Mouse (Mus musculus): Measurements from ENCODE around the gene Szt2. TPM values are rescaled to one million over a fixed set of nuclear protein-coding genes. Genes with fewer than 3 reads are reported as not detected.
A peak's percentile ranks its signal among the peaks of the same experiment; 100 is the strongest.

The Szt2 gene
- polyA plus RNA-seq (2015; fragmentation: Nextera tagmentation; extraction: Ambion mirVana) = 4.5 and 4.7 TPM in 2 replicates

- Histone ChIP-seq H3K27ac (ENCODE audit: low read length) (peak within 1 kb of the TSS; percentile 67), H3K9me3 (ENCODE audit: control insufficient read depth, low read length) (no peaks in the 10 kb centered on the region), H3K4me3 (ENCODE audit: low read length) (peak within 1 kb of the TSS; percentile 90), H3K4me2 (ENCODE audit: low read depth, low read length) (peak within 1 kb of the TSS; percentile 68), H3K4me1 (ENCODE audit: control insufficient read depth, insufficient read depth, low read length) (peaks cover 15% of the 10 kb centered on the region), H3K36me3 (ENCODE audit: control insufficient read depth, insufficient read depth, low read length) (peaks cover 11% of the 10 kb centered on the region), H3K27me3 (replicated peaks; ENCODE audit: control insufficient read depth, insufficient read depth, low read length) (no peaks in the 10 kb centered on the region), H3K9ac (ENCODE audit: low read depth, low read length) (peak within 1 kb of the TSS; percentile 91)
- peak; percentile 98 for ATAC-seq
- under 1% methylated on average over 53 of the region's 53 CpGs for WGBS
Measured at GRCm38 (mm10) chr4:118409142-118409900, at the start of gene Szt2, which contains the start of gene Med8. Gene Szt2 (minus strand): TSS chr4:118409273. Gene Med8 (plus strand): TSS chr4:118409337.

GRCm38 (mm10) chr4:118457345-118457975, 48.4 kb upstream of the Szt2 start, which contains the start of gene Mpl:
Gene Mpl (minus strand): TSS chr4:118457513.
- Histone ChIP-seq H3K36me3 (ENCODE audit: control insufficient read depth, insufficient read depth, low read length) (no peaks in the 10 kb centered on the region), H3K9me3 (ENCODE audit: control insufficient read depth, low read length) (no peaks in the 10 kb centered on the region), H3K4me2 (ENCODE audit: low read depth, low read length) (no peak within 1 kb of the TSS), H3K27ac (ENCODE audit: low read length) (no peak within 1 kb of the TSS), H3K4me3 (ENCODE audit: low read length) (no peak within 1 kb of the TSS), H3K4me1 (ENCODE audit: control insufficient read depth, insufficient read depth, low read length) (no peaks in the 10 kb centered on the region), H3K27me3 (replicated peaks; ENCODE audit: control insufficient read depth, insufficient read depth, low read length) (no peaks in the 10 kb centered on the region), H3K9ac (ENCODE audit: low read depth, low read length) (no peak within 1 kb of the TSS)
- no peak for ATAC-seq
- 62% methylated on average over 9 of the region's 9 CpGs for WGBS

GRCm38 (mm10) chr4:118446415-118447153, 37.5 kb upstream of the Szt2 start:
- Histone ChIP-seq H3K9ac (ENCODE audit: low read depth, low read length) (peak overlapping the region; percentile 66), H3K27ac (ENCODE audit: low read length) (no peak overlapping the region), H3K27me3 (replicated peaks; ENCODE audit: control insufficient read depth, insufficient read depth, low read length) (no peaks in the 10 kb centered on the region), H3K9me3 (ENCODE audit: control insufficient read depth, low read length) (no peaks in the 10 kb centered on the region), H3K36me3 (ENCODE audit: control insufficient read depth, insufficient read depth, low read length) (no peaks in the 10 kb centered on the region), H3K4me2 (ENCODE audit: low read depth, low read length) (peak overlapping the region; percentile 80), H3K4me3 (ENCODE audit: low read length) (peak overlapping the region; percentile 48), H3K4me1 (ENCODE audit: control insufficient read depth, insufficient read depth, low read length) (peaks cover 10% of the 10 kb centered on the region; the same call in 1 of the 2 replicates)
- 25% methylated on average over 24 of the region's 24 CpGs for WGBS
- peak; percentile 54 for ATAC-seq

- WGBS = 24% methylated on average over 18 of the region's 18 CpGs
- H3K36me3 ChIP-seq (ENCODE audit: control insufficient read depth, insufficient read depth, low read length) = no peaks in the 10 kb centered on the region
- H3K27ac ChIP-seq (ENCODE audit: low read length) = no peak overlapping the region
- H3K27me3 ChIP-seq (replicated peaks; ENCODE audit: control insufficient read depth, insufficient read depth, low read length) = no peaks in the 10 kb centered on the region
- peak; percentile 85 for ATAC-seq
- peak overlapping the region; percentile 66 for H3K9ac ChIP-seq (ENCODE audit: low read depth, low read length)
- peaks cover 10% of the 10 kb centered on the region; the same call in 1 of the 2 replicates for H3K4me1 ChIP-seq (ENCODE audit: control insufficient read depth, insufficient read depth, low read length)
- H3K9me3 ChIP-seq (ENCODE audit: control insufficient read depth, low read length) = no peaks in the 10 kb centered on the region
- H3K4me3 ChIP-seq (ENCODE audit: low read length) = peak overlapping the region; percentile 48
- peak overlapping the region; percentile 80 for H3K4me2 ChIP-seq (ENCODE audit: low read depth, low read length)
Measured at GRCm38 (mm10) chr4:118445781-118446414, 36.8 kb upstream of the Szt2 start.

DNA sequence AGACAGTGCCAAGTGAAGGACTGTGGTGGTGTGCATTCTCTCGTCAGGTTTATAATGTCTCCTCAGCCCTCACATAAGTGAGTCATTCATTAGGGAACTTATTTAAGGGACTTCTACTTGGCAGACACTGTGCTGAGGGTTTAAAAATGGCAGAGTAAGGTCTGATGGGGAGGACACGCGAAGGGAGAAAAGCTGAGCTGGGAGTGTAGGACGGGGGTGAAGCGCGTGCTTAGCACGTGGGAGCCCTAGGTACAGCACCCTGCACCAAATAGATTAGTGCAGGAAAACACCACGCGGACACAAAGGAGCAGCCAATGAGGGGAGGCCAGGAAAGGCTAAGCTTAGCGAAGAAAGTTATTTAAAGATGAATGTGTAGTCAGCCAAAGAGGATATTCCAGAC, 36.0 kb upstream of the Szt2 start:
- Histone ChIP-seq H3K36me3 (ENCODE audit: control insufficient read depth, insufficient read depth, low read length) (no peaks in the 10 kb centered on the region), H3K27ac (ENCODE audit: low read length) (no peak overlapping the region), H3K4me3 (ENCODE audit: low read length) (no peak overlapping the region), H3K9me3 (ENCODE audit: control insufficient read depth, low read length) (no peaks in the 10 kb centered on the region), H3K4me1 (ENCODE audit: control insufficient read depth, insufficient read depth, low read length) (peaks cover 10% of the 10 kb centered on the region; the same call in 1 of the 2 replicates), H3K9ac (ENCODE audit: low read depth, low read length) (no peak overlapping the region), H3K27me3 (replicated peaks; ENCODE audit: control insufficient read depth, insufficient read depth, low read length) (no peaks in the 10 kb centered on the region), H3K4me2 (ENCODE audit: low read depth, low read length) (no peak overlapping the region)
- ATAC-seq = no peak
- 85% methylated on average over 10 of the region's 10 CpGs for WGBS

GRCm38 (mm10) chr4:118437829-118438253, 28.8 kb upstream of the Szt2 start:
- Histone ChIP-seq H3K9me3 (ENCODE audit: control insufficient read depth, low read length) (no peaks in the 10 kb centered on the region), H3K4me2 (ENCODE audit: low read depth, low read length) (peak overlapping the region; percentile 97), H3K36me3 (ENCODE audit: control insufficient read depth, insufficient read depth, low read length) (0 out of 2 replicates have a peak, but pooled peaks cover 7% of the 10 kb centered on the region), H3K27ac (ENCODE audit: low read length) (peak overlapping the region; percentile 89), H3K9ac (ENCODE audit: low read depth, low read length) (peak overlapping the region; percentile 88), H3K27me3 (replicated peaks; ENCODE audit: control insufficient read depth, insufficient read depth, low read length) (no peaks in the 10 kb centered on the region), H3K4me1 (ENCODE audit: control insufficient read depth, insufficient read depth, low read length) (peaks cover 26% of the 10 kb centered on the region), H3K4me3 (ENCODE audit: low read length) (peak overlapping the region; percentile 74)
- WGBS = 5% methylated on average over 12 of the region's 12 CpGs
- no peak for ATAC-seq

GRCm38 (mm10) chr4:118436820-118437603, 27.9 kb upstream of the Szt2 start, which contains the start of gene Cdc20:
Gene Cdc20 (minus strand): TSS chr4:118437352.
- Histone ChIP-seq H3K9ac (ENCODE audit: low read depth, low read length) (peak within 1 kb of the TSS; percentile 88), H3K9me3 (ENCODE audit: control insufficient read depth, low read length) (no peaks in the 10 kb centered on the region), H3K4me2 (ENCODE audit: low read depth, low read length) (peak within 1 kb of the TSS; percentile 97), H3K4me3 (ENCODE audit: low read length) (peak within 1 kb of the TSS; percentile 74), H3K36me3 (ENCODE audit: control insufficient read depth, insufficient read depth, low read length) (peaks cover 10% of the 10 kb centered on the region), H3K4me1 (ENCODE audit: control insufficient read depth, insufficient read depth, low read length) (peaks cover 26% of the 10 kb centered on the region), H3K27ac (ENCODE audit: low read length) (peak within 1 kb of the TSS; percentile 89), H3K27me3 (replicated peaks; ENCODE audit: control insufficient read depth, insufficient read depth, low read length) (no peaks in the 10 kb centered on the region)
- peak; percentile 95 for ATAC-seq
- 0% methylated on average over 67 of the region's 67 CpGs for WGBS

DNA sequence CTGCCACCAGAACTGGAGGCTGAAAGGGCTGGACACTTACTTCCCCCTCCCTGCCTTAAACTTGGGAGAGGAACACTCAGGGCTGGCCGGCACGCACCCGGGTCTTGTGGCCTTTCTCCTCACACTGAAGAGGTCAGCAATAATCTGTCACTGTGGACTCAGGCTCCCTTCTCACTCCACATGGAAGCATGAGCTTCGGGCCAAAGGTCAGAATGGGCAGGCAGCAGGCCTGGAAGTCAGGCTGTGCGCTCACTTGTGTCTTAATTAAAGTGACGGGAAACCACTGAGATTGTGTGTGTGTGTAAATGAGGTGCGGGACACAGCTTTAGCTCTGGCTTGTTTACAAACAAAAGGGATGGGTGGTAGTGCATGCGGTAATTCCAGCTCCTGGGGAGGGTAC, 23.3 kb upstream of the Szt2 start:
- H3K9ac ChIP-seq (ENCODE audit: low read depth, low read length) = no peak overlapping the region
- H3K4me1 ChIP-seq (ENCODE audit: control insufficient read depth, insufficient read depth, low read length) = peaks cover 43% of the 10 kb centered on the region
- no peak overlapping the region for H3K4me2 ChIP-seq (ENCODE audit: low read depth, low read length)
- no peak overlapping the region for H3K4me3 ChIP-seq (ENCODE audit: low read length)
- ATAC-seq = no peak
- no peaks in the 10 kb centered on the region for H3K27me3 ChIP-seq (replicated peaks; ENCODE audit: control insufficient read depth, insufficient read depth, low read length)
- no peaks in the 10 kb centered on the region for H3K9me3 ChIP-seq (ENCODE audit: control insufficient read depth, low read length)
- peak overlapping the region; percentile 19; the same call in 1 of the 2 replicates for H3K27ac ChIP-seq (ENCODE audit: low read length)
- peaks cover 21% of the 10 kb centered on the region for H3K36me3 ChIP-seq (ENCODE audit: control insufficient read depth, insufficient read depth, low read length)
- 68% methylated on average over 8 of the region's 8 CpGs for WGBS

Data from intestine, embryonic 16.5 days (tissue).